Mouse (Mus musculus) CD4-positive naive resting alpha-beta T cell, adult 76 days (primary cell): ENCODE measurements around the gene Son. TPM values are rescaled to one million over a fixed set of nuclear protein-coding genes. Genes with fewer than 3 reads are reported as not detected.

ENCODE experiments used
- total RNA-seq: library from RNA; stranded (reverse); gene quantifications from one replicate; pipeline ENCODE4 v1.2.4, GENCODE M21; 2023

Gene Son
- 514 TPM for total RNA-seq

DNA sequence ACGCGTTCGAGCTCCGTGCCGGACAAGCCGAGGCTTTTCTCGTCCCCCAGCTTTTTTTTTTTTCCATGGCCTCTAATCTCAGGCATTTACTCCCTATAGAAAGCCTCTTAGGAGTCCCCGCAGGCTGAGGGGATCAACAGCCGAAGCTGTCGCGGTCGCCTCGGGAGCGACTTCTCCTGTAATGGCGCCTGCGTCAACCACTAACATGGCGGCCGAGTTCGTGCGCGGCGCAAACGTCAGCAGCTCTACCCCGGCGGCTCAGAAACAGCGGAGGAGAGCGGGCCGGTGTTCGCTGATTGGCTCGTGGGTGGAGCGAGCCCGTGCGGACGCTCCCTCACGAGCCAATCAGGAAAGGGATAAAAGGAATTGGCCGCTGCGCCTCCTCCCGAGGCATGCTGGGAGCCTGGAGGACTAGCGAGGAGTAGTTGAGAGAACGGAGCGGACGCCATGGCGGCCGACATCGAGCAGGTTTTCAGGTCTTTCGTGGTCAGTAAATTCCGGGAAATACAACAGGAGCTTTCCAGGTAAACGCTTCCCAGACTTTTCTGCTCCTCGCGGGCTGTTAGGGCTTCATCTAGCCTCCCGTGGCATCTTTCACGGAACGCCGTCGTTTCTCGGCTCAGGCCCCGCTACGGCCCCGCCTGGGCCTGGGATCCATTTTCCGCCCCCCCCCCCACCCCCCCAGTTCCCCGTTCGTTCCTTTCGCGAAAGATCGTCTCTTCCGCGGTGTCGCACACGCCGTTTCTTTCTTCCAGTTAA is at the start of gene Son:
TSS of gene Son (plus strand) at position 46 of the 759 bp plus-strand sequence.

DNA sequence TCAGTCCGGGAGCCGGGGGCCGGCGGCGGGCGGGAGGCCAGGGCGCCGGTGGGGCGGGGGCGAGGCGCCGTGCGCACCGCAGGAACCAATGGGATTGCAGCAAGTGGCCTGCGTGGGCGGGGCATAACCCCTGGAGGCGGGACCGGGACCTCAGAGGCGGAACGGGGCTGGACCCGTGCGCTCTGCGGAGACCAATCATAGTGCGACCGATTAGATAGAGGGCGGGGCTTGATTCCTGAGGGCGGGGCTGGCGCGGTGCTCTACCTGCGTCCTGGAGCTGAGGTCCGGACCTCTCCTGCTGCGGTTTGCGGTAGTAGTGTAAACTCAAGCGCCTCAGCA is 49.7 kb upstream of the Son start, which contains the start of gene Tmem50b:
TSS of gene Tmem50b (minus strand) at position 129 of the 339 bp plus-strand sequence.

DNA sequence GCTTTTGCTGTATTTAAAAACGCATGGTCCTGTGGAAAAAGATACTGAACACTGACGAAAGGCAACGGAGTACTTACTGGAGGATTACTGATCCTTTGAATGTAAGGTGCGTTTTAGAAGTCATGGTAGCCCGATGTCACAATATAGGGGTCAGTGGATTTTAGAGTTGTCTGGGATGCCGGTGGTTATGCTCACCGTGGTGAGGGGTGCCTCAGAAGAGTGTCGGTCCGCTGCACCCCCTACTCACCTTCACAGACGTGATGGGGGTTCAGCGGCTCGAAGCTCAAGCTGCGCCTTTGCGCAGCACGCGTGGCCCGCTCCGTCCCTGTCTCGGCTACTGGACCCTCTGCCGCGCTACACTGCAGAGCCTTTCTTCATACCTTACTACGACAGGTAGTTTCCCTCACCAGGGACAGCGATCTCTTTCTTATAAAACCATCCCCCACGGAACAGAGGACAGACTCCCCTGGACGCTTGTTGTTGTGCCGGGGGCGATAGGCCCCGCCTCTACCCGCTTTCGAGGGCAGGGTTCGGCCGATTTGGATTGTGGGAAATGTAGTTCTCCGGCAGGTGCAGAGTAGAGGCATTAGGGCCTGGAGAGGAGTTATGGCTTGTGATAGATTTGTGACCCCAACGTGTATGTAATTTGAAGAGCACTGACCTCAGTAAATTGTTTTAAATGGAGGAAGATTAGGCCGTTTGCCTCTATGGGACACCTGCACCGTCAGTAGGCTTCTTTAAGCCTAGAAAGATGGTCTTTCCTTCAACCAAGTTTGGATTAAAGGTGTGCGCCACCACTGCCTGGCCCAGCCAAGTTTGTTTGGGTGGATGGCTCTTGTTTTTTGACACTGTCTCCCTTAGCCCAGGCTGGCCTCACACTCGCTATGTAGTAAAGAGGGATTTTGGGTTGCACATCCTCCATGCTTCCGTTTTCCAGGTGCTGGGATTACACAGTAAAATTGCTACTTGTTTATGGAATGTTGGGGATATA is 28.5 kb upstream of the Son start, which contains the start of gene Dnajc28:
TSS of gene Dnajc28 (minus strand) at position 516 of the 991 bp plus-strand sequence.

DNA sequence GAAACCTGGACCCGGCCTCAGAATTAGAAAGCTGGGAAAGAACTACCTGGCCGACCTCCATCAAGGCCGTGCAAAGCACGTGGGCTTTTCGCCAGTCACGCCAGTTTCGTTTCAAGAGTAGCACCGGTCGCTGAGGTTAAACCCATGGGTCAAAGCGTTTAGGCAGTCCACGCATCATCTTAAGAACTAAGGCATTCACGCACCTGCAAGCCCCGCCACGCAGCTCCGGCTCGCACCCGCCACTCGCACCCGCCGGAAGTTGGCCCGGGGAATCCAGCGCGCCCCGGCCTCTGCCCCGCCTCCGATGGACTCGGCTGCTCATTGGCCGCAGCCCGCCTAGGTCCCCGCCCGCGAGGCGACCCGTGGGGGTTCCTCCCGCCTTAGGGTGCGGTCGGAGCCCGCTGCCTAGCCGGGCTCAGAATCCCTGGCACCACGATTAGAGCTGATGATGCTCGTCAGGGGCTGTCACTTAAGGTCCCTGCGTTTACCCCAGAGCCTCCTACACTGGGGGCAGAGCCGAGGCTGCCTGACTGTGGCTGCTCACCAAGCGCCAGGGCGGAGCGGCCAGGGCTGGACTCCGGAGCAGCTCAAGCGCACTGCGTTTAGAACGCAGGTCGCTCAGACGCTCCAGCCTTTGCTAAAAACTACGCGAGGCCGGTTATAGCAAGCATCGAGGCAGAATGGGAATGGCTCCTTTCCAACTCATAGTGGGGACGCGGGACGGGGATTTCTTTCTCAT is 456 bp upstream of the Son start, which contains the start of gene Gart:
TSS of gene Gart (minus strand) at position 272 of the 739 bp plus-strand sequence.

DNA sequence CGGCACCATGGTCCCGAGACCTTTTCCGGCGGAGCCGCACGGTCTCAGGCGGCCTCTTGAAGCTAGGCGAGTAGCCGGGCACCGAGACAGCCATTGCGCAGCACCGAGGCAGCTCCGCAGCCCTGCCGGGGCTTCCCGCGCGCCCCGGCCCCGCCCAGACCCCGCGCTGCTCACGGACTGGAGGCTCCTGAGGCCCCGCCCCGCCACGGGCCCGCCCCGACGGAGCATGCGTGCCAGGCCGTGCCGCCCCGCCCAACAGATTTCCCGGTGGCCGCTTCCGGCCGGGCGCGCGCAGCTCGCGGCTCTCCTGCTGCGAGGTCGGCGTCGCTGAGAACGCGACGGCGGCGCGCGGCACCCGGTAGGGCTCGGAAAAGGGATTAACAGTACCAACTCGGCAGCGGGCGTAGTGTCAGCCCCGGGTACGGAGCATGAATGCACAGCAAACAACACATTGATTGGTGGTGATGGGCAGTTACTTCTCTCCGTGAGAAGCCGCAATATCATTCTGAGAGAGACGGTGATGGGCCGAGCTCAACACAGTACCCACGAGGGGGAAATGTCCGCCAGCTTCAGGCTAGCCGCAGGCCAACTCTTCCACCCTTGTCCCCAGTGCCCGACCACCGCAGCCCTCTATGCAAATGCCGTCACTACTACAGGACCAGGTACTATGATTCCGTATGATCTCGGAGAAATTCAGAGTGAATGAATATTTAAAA is 41.5 kb downstream of the Son start, which contains the start of gene Donson:
TSS of gene Donson (minus strand) at position 152 of the 716 bp plus-strand sequence.

DNA sequence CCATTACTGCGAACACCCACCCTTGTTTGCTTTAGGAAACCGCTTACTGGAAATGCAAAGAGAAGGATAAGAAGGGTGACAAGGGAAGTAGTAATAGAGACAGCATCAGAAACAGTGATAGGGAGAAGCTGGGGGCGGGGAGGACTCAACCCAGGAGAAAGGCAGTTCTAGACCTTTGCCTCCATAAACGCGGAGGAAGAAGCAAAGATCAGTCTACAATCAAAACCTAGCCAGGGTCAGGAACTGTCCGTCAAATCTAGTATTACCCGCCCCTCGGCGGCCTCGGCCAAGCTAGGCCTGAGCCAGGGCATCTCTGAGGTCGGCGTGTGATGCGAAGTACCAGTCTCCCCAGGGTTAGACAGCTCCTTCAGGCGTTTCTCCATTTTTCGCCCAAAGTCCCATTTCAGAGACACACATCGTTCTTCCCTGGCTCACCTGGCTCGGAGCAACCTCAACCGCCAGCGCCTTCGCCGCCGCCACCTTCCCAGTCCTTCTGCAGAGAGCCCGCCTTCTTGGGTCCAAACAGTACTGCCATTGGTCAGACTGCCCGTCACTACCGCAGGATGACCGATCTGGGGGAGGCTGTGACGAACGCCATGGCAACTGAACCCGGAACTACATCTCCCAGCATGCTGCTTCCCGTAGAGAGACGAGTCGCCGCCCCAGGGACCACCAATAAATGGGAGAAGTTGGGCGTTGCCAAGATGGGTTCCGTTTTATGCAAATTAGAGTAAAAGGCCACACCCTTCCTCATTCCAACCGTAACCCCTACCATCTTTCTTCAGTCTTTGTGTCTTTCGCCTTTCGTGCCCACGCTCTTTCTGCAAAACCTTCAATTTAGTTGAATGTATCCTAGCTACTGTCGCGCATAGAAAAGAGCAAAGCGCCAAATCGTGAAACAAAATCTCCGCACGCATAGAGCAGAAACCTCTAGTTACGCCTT is 81.1 kb downstream of the Son start, which contains the start of gene Cryzl1:
TSS of gene Cryzl1 (minus strand) at position 853 of the 943 bp plus-strand sequence.

Other genes starting within 250 kb of the Son start
- 37.4 TPM for gene Il10rb, start 241.3 kb upstream of the Son start, total RNA-seq
- 155 TPM for gene Ifnar1, start 162.3 kb upstream of the Son start, total RNA-seq
- gene Ifngr2, start 100.4 kb upstream of the Son start, total RNA-seq, result 222 TPM
- gene Tmem50b, start 49.7 kb upstream of the Son start, total RNA-seq, result 25.0 TPM
- gene Dnajc28, start 28.5 kb upstream of the Son start, total RNA-seq, result 0.44 TPM
- gene Gart, start 554 bp upstream of the Son start, total RNA-seq, result 82.9 TPM
- gene Donson, start 41.3 kb downstream of the Son start, total RNA-seq, result 140 TPM
- gene Cryzl1, start 81.5 kb downstream of the Son start, total RNA-seq, result 27.1 TPM
- 6.4 TPM for gene Itsn1, start 81.8 kb downstream of the Son start, total RNA-seq